Mouse (Mus musculus) adrenal gland, postnatal 36 days (tissue): ENCODE data around the gene Brinp3. TPM values are rescaled to one million over a fixed set of nuclear protein-coding genes. Genes with fewer than 3 reads are reported as not detected.
A peak's percentile ranks its signal among the peaks of the same experiment; 100 is the strongest.

Source experiments
- DNase-seq, 2 experiments: peaks; one replicate each; pipeline ENCODE4 v3.0.0; 2021; ENCODE audit warnings: mixed read lengths in 1 of 2
- total RNA-seq, 2 experiments: library from RNA; stranded (reverse); gene quantifications; 2 replicates each; pipeline ENCODE4 v1.2.3; 2021

Gene Brinp3
- total RNA-seq, 2 experiments from 2014 or later = 0.26 TPM; not detected in 1

GRCm38 (mm10) chr1:146799986-146800553, 305.5 kb downstream of the Brinp3 start:
- DNase-seq = no peak

- DNase-seq = no peak
Measured at GRCm38 (mm10) chr1:146801821-146802220, 307.3 kb downstream of the Brinp3 start.

- DNase-seq = no peak
Measured at GRCm38 (mm10) chr1:146807765-146808164, 313.2 kb downstream of the Brinp3 start.

- DNase-seq = no peak
Measured at GRCm38 (mm10) chr1:146833888-146834287, 339.3 kb downstream of the Brinp3 start.

- no peak for DNase-seq
Measured at GRCm38 (mm10) chr1:146844087-146844486, 349.5 kb downstream of the Brinp3 start.

- peak in 1 of 2 experiments; percentile 2 for DNase-seq
Measured at GRCm38 (mm10) chr1:146848892-146849291, 354.3 kb downstream of the Brinp3 start.

GRCm38 (mm10) chr1:146850147-146850546, 355.6 kb downstream of the Brinp3 start:
- no peak for DNase-seq

- no peak for DNase-seq
Measured at GRCm38 (mm10) chr1:146898636-146899035, 404.1 kb downstream of the Brinp3 start.

GRCm38 (mm10) chr1:146901691-146902090, 407.1 kb downstream of the Brinp3 start:
- DNase-seq = no peak

GRCm38 (mm10) chr1:146939463-146940389, 445.2 kb downstream of the Brinp3 start:
- DNase-seq = no peak
